Mouse (Mus musculus) heart, embryonic 12.5 days (tissue): ENCODE results near the gene 9230104L09Rik. TPM values are rescaled to one million over a fixed set of nuclear protein-coding genes. Genes with fewer than 3 reads are reported as not detected.

Experiments used
- ATAC-seq: fragments of 200-750 bp; cut with Nextera tagmentation; 2 replicates; pipeline ENCODE4 v1.8.0; 2017; ENCODE audit warnings: moderate TSS enrichment, moderate library complexity; ENCODE audit not compliant: insufficient number of reproducible peaks, low FRiP score
- H3K27ac ChIP-seq: fragments of 300-500 bp; sonication (generic); 2 replicates; pipeline ENCODE4 v1.5.1; 2016; ENCODE audit warnings: mild to moderate bottlenecking, moderate library complexity; ENCODE audit not compliant: poor library complexity, severe bottlenecking
- H3K27me3 ChIP-seq: fragments of 300-500 bp; sonication (generic); replicated peaks from 2 replicates; pipeline ENCODE4 v1.6.1; 2016; ENCODE audit warnings: mild to moderate bottlenecking, moderate library complexity
- H3K36me3 ChIP-seq: fragments of 300-500 bp; sonication (generic); 2 replicates; pipeline ENCODE4 v1.6.1; 2016; ENCODE audit warnings: mild to moderate bottlenecking, moderate library complexity
- H3K4me1 ChIP-seq: fragments of 300-500 bp; sonication (generic); replicated peaks from 2 replicates; pipeline ENCODE4 v1.6.1; 2016; ENCODE audit warnings: mild to moderate bottlenecking
- H3K4me2 ChIP-seq: fragments of 300-500 bp; sonication (generic); 2 replicates; pipeline ENCODE4 v1.6.1; 2016; ENCODE audit warnings: mild to moderate bottlenecking, moderate library complexity
- H3K4me3 ChIP-seq: fragments of 300-500 bp; sonication (generic); 2 replicates; pipeline ENCODE4 v1.5.1; 2016; ENCODE audit warnings: mild to moderate bottlenecking
- H3K9ac ChIP-seq: fragments of 300-500 bp; sonication (generic); 2 replicates; pipeline ENCODE4 v1.6.1; 2016; ENCODE audit warnings: mild to moderate bottlenecking, moderate library complexity
- H3K9me3 ChIP-seq: fragments of 300-500 bp; sonication (generic); replicated peaks from 2 replicates; pipeline ENCODE4 v1.6.1; 2016; ENCODE audit warnings: mild to moderate bottlenecking, moderate library complexity
- WGBS: fragments of 180-500 bp; shearing (Covaris S2); methylation state at CpG from one replicate; pipeline ENCODE4 v1.1.7; 2016; 5-methylcytosine and 5-hydroxymethylcytosine counted together
- polyA plus RNA-seq: library from polyadenylated mRNA; unstranded; fragments of >200 nt; fragmentation: Nextera tagmentation; extraction: Ambion mirVana; gene quantifications from 2 replicates; pipeline ENCODE4 v1.2.1, GENCODE M21; 2016

9230104L09Rik gene
- 0.48 TPM in 1 of 2 replicates, not detected in the other for polyA plus RNA-seq

DNA sequence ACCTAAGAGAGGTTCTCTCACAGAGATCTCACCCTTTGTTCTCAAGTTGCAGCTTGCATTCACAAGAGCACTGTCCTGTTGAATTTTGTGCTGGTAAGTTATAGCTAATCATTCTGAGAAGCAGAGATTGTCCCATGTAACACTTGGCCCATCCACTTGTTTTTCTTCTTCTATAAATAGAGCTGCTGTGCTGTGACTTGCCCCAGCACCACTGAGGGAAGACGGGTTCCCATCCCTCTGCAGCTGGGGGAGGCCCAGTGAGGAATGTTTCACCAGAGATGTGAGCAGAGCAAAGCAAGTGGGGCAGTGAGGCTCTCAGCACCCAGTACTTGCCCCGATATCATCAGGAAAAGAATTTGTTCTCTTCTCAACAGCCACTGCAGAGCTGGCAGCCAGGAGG is at the start of gene 9230104L09Rik:
Gene 9230104L09Rik (minus strand): TSS at position 73 of the 400 bp plus-strand sequence.
- Histone ChIP-seq H3K9ac (no peak within 1 kb of the TSS), H3K4me3 (no peak within 1 kb of the TSS), H3K9me3 (no peaks in the 10 kb centered on the region), H3K36me3 (no peaks in the 10 kb centered on the region), H3K4me2 (peak within 1 kb of the TSS; percentile 26), H3K27ac (peak within 1 kb of the TSS; percentile 46), H3K4me1 (peaks cover 13% of the 10 kb centered on the region), H3K27me3 (no peaks in the 10 kb centered on the region)
- 21% methylated on average over 2 of the region's 2 CpGs for WGBS
- peak; percentile 57; the same call in 1 of the 2 replicates for ATAC-seq

DNA sequence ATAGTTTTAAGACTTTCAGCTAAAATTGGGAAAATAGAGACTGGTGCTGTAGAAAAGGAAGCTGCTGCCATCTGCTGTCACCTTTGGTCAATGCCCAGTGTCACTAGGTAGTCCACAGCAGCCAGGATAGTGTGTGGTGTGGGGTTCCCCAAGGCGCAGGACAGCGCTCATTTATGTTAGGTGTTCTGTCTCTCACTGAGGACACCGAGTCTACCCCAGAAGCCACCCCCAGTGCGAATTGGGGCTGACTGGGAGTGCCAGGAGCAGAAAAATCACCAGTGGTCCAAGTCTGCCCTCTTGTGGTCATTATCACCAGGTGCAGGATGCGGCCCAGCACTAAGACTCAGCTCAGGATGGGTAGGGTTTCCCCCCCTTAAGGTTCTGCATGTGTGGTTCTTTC is 37.4 kb upstream of the 9230104L09Rik start:
- no peaks in the 10 kb centered on the region for H3K36me3 ChIP-seq
- peak overlapping the region; percentile 55 for H3K4me2 ChIP-seq
- no peaks in the 10 kb centered on the region for H3K9me3 ChIP-seq
- H3K27me3 ChIP-seq: no peaks in the 10 kb centered on the region
- WGBS: 6% methylated on average over 5 of the region's 5 CpGs
- H3K9ac ChIP-seq: no peak overlapping the region
- H3K4me1 ChIP-seq: no peaks in the 10 kb centered on the region
- ATAC-seq: peak; percentile 69
- no peak overlapping the region for H3K4me3 ChIP-seq
- no peak overlapping the region for H3K27ac ChIP-seq

DNA sequence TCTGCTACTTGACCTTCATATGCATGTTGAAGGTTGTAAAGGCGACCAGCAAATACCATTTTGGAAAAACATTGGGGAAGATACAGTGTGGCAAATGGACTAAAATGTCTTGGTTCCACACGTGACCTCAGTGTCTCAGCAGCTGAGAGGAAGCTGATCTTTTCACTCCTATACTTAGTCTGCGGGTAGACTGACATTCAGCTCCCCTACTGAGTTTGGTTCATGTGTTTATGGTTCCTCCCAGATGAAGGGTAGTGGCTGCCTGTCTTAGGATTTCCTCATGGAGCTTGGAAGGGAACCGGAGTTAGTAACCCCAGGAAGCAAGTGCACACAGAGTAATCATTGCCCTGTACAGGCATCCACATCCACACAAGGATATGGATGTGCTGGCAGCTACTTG is 35.5 kb upstream of the 9230104L09Rik start:
- H3K4me2 ChIP-seq: no peak overlapping the region
- no peak overlapping the region for H3K9ac ChIP-seq
- ATAC-seq: no peak
- no peak overlapping the region for H3K27ac ChIP-seq
- no peak overlapping the region for H3K4me3 ChIP-seq
- H3K36me3 ChIP-seq: no peaks in the 10 kb centered on the region
- peaks cover 3% of the 10 kb centered on the region; the same call in 1 of the 2 replicates for H3K4me1 ChIP-seq
- no peaks in the 10 kb centered on the region for H3K27me3 ChIP-seq
- 62% methylated on average over 4 of the region's 4 CpGs for WGBS
- H3K9me3 ChIP-seq: no peaks in the 10 kb centered on the region

DNA sequence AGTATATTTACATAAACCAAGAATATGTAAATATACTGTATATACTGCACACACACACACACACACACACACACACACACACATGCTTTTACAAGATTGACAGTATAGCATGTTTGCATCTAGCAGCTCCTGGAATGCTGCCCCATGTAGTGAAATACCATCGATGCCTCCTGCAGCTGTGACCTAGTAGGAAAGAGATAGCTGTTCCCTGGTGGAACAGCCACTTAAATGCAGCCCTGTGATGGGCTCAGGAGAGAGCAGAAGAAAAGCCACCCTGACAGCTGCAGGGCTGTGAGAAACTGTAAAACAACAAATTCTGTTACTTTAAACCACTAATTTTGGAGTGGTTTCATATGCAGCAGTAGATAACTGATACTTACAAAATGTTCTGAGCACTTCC is 31.4 kb upstream of the 9230104L09Rik start:
- Histone ChIP-seq H3K9me3 (no peaks in the 10 kb centered on the region), H3K4me3 (no peak overlapping the region), H3K27me3 (no peaks in the 10 kb centered on the region), H3K4me2 (no peak overlapping the region), H3K27ac (no peak overlapping the region), H3K36me3 (no peaks in the 10 kb centered on the region), H3K9ac (no peak overlapping the region), H3K4me1 (peaks cover 3% of the 10 kb centered on the region; the same call in 1 of the 2 replicates)
- 17% methylated on average over 1 of the region's 1 CpGs for WGBS
- no peak for ATAC-seq

DNA sequence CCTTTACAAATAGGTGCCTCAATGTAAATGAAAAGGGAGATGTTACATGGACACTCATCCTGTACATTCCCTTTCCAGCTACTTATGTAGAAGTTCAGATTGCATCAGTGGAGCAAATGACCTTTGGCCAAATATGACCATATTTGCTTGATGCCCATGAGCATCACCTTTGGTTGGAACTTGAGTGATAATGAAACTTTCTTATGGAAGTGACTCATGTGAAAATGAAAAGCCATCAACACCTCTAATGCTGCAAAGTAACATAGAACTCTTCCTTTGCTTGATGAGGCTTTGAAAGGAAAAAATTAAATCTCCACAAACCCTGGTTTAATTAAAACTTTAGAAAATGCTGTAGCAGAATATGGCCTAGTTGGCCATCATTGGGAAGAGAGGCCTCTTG is 28.3 kb upstream of the 9230104L09Rik start:
- Histone ChIP-seq H3K27me3 (no peaks in the 10 kb centered on the region), H3K9ac (no peak overlapping the region), H3K4me2 (no peak overlapping the region), H3K4me1 (peaks cover 8% of the 10 kb centered on the region; the same call in 1 of the 2 replicates), H3K27ac (no peak overlapping the region), H3K36me3 (no peaks in the 10 kb centered on the region), H3K9me3 (no peaks in the 10 kb centered on the region), H3K4me3 (no peak overlapping the region)
- no peak for ATAC-seq

DNA sequence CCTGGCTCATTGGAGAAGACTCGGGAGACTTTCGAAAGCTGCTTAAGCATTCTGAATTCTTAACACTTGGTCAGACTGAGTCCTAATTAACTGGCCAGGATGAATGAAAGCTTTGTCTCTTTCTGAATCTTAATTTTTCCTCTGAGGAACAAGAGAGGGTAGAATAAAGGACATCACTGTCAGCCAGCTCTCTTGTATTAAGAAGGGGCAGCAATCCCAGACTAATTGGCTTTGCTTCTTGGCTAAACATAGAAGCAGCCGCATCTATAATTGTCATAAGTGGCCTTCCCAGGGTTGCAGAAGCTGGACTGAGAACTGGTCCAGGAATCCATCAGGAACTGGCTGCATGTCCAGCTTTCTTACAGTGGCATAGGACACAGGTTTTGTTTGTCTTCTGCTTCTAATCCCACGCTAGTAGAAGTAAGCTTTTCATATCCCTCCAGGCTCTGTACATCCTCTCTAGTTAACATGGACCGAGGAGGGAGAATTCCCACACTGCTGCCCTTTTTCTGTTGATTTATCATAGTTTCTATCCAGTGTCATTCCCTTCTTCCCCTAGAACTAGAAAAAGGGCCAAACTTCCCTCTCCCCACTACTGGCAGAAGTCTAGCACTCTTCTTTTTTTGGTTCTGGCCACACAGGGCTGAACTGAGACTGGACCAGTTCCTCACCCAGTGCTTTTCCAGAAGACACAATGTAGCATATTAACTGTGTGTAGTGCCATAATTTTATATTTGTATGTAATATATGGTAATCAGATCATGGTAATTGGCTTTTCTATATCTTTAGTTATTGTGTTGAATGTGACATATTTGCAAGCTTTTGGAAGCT is 25.4 kb upstream of the 9230104L09Rik start:
- Histone ChIP-seq H3K36me3 (no peaks in the 10 kb centered on the region), H3K4me3 (no peak overlapping the region), H3K4me2 (no peak overlapping the region), H3K9me3 (no peaks in the 10 kb centered on the region), H3K27me3 (no peaks in the 10 kb centered on the region), H3K4me1 (peaks cover 5% of the 10 kb centered on the region; the same call in 1 of the 2 replicates), H3K9ac (no peak overlapping the region), H3K27ac (peak overlapping the region; percentile 21; the same call in 1 of the 2 replicates)
- 65% methylated on average over 5 of the region's 5 CpGs for WGBS
- no peak for ATAC-seq

DNA sequence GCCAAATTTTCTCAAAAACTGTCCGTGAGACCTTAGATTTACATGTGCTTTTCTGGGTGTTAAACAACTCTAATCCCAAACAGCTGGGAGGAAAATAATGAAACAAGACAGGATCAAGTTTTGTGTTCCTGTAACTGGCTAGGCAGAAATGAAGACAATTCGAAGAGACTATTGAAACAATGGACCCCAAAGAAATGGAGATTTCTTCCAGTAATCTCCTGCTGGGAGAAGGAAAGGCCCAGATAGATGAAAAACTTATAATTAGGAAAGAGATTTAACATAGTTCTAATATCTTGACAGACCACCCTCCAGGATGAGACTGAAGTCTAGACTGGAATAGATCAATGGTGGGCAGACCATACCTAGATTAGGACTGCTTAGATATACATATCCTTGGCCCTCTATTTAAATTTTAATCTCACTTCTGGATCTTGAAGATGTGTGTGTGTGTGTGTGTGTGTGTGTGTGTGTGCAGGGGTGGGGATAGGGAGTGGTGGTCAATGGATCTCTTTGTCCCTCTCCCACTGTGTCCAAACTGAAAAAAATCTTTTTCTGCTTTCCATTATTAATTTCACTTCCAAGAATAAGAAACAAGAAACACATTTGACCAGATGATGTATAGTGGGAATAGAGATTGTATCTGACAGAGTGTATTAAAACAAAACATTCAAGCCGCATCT is 24.6 kb upstream of the 9230104L09Rik start:
- ATAC-seq: no peak

DNA sequence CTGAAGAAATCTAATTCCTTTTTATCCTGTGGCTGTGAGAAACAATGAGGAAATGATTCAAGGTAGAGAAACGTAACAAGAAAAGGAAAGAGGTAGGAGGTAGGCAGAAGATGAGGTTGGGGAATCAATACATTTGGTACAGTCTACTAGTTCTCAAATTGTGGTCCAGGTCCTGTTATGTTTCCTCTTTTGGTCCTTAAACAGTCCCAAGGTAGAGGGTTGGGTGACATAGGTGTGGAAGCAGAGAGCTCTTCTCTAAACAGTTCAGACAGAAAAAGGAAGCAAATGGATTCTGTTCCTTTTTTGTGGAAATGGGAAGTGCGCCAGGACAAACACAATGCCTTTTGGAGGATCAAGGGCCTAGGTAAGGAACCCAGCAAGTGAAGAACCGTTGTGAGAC is 24.0 kb upstream of the 9230104L09Rik start:
- Histone ChIP-seq H3K4me2 (no peak overlapping the region), H3K4me3 (no peak overlapping the region), H3K4me1 (peaks cover 7% of the 10 kb centered on the region; the same call in 1 of the 2 replicates), H3K9ac (no peak overlapping the region), H3K36me3 (no peaks in the 10 kb centered on the region), H3K27ac (no peak overlapping the region), H3K27me3 (no peaks in the 10 kb centered on the region), H3K9me3 (no peaks in the 10 kb centered on the region)
- WGBS: 77% methylated on average over 3 of the region's 3 CpGs
- ATAC-seq: no peak

More for the DNA sequence above, 24.6 kb upstream of the 9230104L09Rik start:
- no peak overlapping the region for H3K27ac ChIP-seq
- H3K27me3 ChIP-seq: no peaks in the 10 kb centered on the region
- no peak overlapping the region for H3K4me3 ChIP-seq
- H3K36me3 ChIP-seq: no peaks in the 10 kb centered on the region
- no peak overlapping the region for H3K4me2 ChIP-seq
- no peak overlapping the region for H3K9ac ChIP-seq
- peaks cover 7% of the 10 kb centered on the region; the same call in 1 of the 2 replicates for H3K4me1 ChIP-seq
- WGBS: 72% methylated on average over 3 of the region's 3 CpGs
- no peaks in the 10 kb centered on the region for H3K9me3 ChIP-seq

DNA sequence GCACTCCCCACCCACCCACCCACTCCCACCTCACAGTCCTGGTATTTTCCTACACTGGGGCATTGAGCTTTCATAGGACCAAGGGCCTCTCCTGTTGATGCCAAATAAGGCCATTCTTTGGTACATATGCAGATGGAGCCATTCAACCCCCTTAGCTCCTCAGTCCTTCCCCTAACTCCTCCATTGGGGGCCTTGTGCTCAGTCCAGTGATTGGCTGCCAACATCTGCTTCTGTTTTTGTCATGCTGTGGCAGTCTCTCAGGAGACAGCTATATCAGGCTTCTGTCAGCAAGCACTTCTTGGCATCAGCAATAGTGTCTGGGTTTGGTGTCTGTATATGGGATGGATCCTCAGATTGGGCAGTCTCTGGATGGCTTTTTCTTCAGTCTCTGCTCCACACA is 19.9 kb upstream of the 9230104L09Rik start:
- Histone ChIP-seq H3K4me2 (no peak overlapping the region), H3K36me3 (no peaks in the 10 kb centered on the region), H3K27ac (0 out of 2 replicates have a peak overlapping the region, but pooled peaks have one; percentile 62), H3K9me3 (no peaks in the 10 kb centered on the region), H3K27me3 (no peaks in the 10 kb centered on the region), H3K4me1 (0 out of 2 replicates have a peak, but pooled peaks cover 4% of the 10 kb centered on the region), H3K4me3 (no peak overlapping the region), H3K9ac (no peak overlapping the region)
- ATAC-seq: peak; percentile 66; the same call in 1 of the 2 replicates

DNA sequence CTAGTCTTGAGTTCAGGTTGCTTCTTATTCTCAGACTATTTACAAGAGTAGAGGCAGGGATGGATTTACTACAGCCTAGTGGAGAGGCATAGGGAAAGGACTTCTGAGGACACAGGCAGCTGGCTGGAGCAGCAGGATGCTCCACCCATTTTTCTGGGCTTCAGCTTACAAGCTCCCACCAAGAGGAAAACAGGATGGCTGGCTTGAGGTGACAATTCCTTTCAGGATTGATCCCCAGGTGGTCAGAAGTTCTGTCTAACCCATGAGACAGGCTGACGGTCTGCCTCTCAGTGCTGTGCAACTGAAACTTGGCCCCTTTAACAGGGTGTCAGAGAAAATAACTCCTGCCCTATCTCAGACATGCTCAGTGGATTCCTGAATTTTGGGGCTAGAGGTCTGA is 14.4 kb upstream of the 9230104L09Rik start:
- H3K27me3 ChIP-seq: no peaks in the 10 kb centered on the region
- no peak overlapping the region for H3K4me3 ChIP-seq
- no peaks in the 10 kb centered on the region for H3K9me3 ChIP-seq
- no peak overlapping the region for H3K4me2 ChIP-seq
- ATAC-seq: no peak
- 32% methylated on average over 1 of the region's 1 CpGs for WGBS
- H3K9ac ChIP-seq: no peak overlapping the region
- peaks cover 42% of the 10 kb centered on the region for H3K4me1 ChIP-seq
- no peaks in the 10 kb centered on the region for H3K36me3 ChIP-seq
- H3K27ac ChIP-seq: peak overlapping the region; percentile 64

DNA sequence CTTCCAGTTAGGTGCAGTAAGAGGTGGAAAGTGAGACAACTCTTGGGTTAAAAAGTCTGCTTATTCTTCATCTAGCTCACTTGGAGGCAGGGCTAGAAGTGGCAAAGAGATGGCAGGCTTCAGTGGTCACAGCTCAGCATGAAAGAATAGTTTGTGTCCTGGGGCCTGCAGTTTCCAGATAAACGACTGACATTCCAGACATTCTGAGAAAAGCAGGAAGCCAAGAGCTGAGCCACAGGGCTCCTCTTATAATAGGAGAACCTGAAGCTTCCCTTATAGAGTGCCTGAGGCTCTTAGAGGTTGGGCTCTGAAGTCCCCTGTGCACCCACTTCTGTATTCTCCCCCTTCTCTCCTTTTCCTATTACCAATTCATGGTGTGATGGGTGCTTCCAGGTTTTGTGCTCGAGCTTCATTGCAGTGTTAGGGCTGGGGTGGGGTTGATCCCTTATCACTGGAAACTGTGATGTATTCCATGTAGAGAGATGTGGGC is 13.8 kb upstream of the 9230104L09Rik start:
- WGBS: 4% methylated on average over 2 of the region's 2 CpGs
- Histone ChIP-seq H3K27ac (peak overlapping the region; percentile 64), H3K36me3 (no peaks in the 10 kb centered on the region), H3K4me3 (no peak overlapping the region), H3K27me3 (no peaks in the 10 kb centered on the region), H3K4me1 (peaks cover 47% of the 10 kb centered on the region), H3K9me3 (no peaks in the 10 kb centered on the region), H3K9ac (no peak overlapping the region), H3K4me2 (no peak overlapping the region)
- ATAC-seq: no peak
